Mouse (Mus musculus) cerebellum, adult 2 months (tissue): ENCODE data around the gene Klf2.

Experiments
- CTCF ChIP-seq: fragments of 200-500 bp; IDR thresholded peaks from 2 replicates; pipeline ENCODE4 v1.5.1; 2011; ENCODE audit warnings: low read depth, mild to moderate bottlenecking, control low read depth, low read length, moderate library complexity, borderline replicate concordance; ENCODE audit not compliant: insufficient read depth
- POLR2A ChIP-seq: fragments of 200-500 bp; IDR thresholded peaks from 2 replicates; pipeline ENCODE4 v1.6.1; 2011; ENCODE audit warnings: low read length, control low read depth, borderline replicate concordance; ENCODE audit not compliant: insufficient read depth

- TF ChIP-seq CTCF (no peak), POLR2A (no peak)
Observed at GRCm38 (mm10) chr8:72343725-72344124, 24.9 kb downstream of the Klf2 start.
